Mouse (Mus musculus) gonadal fat pad, adult 2 months (tissue): ENCODE measurements around the gene Ccdc70. TPM values are rescaled to one million over a fixed set of nuclear protein-coding genes. Genes with fewer than 3 reads are reported as not detected.
"Not testable (repeated sequence)": the region's sequence is repeated elsewhere in the genome, so short reads cannot be mapped to it uniquely, and the experiment has no call there.

Experiments
- DNase-seq: peaks from one replicate; pipeline ENCODE4 v3.0.0-alpha.2; 2012; ENCODE audit warnings: low read depth
- polyA plus RNA-seq: library from polyadenylated mRNA; depleted of rRNA; stranded (reverse); fragments of >200 nt; gene quantifications from 2 replicates; pipeline ENCODE4 v1.2.3, GENCODE M21; 2012; rRNA removed

The Ccdc70 gene
- polyA plus RNA-seq = 0.23 TPM in 1 of 2 replicates, not detected in the other

- no peak for DNase-seq
These were observed at the start of gene Ccdc70 for GRCm38 (mm10) chr8:21969475-21969874. Gene Ccdc70, plus strand, starts transcription at chr8:21969775.

- DNase-seq = not testable (repeated sequence)
These were observed 38.8 kb upstream of the Ccdc70 start for GRCm38 (mm10) chr8:21930754-21931153.

GRCm38 (mm10) chr8:21932610-21933009 is 37.0 kb upstream of the Ccdc70 start, which contains the start of gene Defb15:
Gene Defb15, minus strand, starts transcription at chr8:21932710.
- DNase-seq = no peak

GRCm38 (mm10) chr8:21938052-21938451 is 31.5 kb upstream of the Ccdc70 start, which contains the start of gene Defb35:
Gene Defb35, plus strand, starts transcription at chr8:21938352.
- DNase-seq = not testable (repeated sequence)

GRCm38 (mm10) chr8:21946462-21946861 is 23.1 kb upstream of the Ccdc70 start, which contains the start of gene Defb13:
Gene Defb13, plus strand, starts transcription at chr8:21946762.
- DNase-seq = no peak

GRCm38 (mm10) chr8:21947311-21948017 is 22.1 kb upstream of the Ccdc70 start:
- no peak for DNase-seq

GRCm38 (mm10) chr8:21955321-21955720 is 14.3 kb upstream of the Ccdc70 start:
- DNase-seq = no peak

GRCm38 (mm10) chr8:21956336-21956735 is 13.2 kb upstream of the Ccdc70 start:
- DNase-seq = no peak

- no peak for DNase-seq
These were observed 11.2 kb upstream of the Ccdc70 start, which contains the start of gene Fam90a1a for GRCm38 (mm10) chr8:21958414-21958813. Gene Fam90a1a, plus strand, starts transcription at chr8:21958714.

- DNase-seq = peak; percentile 77
These were observed 2.9 kb upstream of the Ccdc70 start for GRCm38 (mm10) chr8:21966646-21967045.

GRCm38 (mm10) chr8:21978193-21978592 is 8.6 kb downstream of the Ccdc70 start:
- DNase-seq = no peak

- DNase-seq = no peak
These were observed 12.2 kb downstream of the Ccdc70 start for GRCm38 (mm10) chr8:21981664-21982337.

GRCm38 (mm10) chr8:21992184-21992583 is 22.6 kb downstream of the Ccdc70 start:
- DNase-seq = no peak

GRCm38 (mm10) chr8:21995181-21995580 is 25.6 kb downstream of the Ccdc70 start:
- DNase-seq = no peak

- no peak for DNase-seq
These were observed 35.4 kb downstream of the Ccdc70 start for GRCm38 (mm10) chr8:22004750-22005522.

GRCm38 (mm10) chr8:22006423-22006822 is 36.8 kb downstream of the Ccdc70 start:
- no peak for DNase-seq

- DNase-seq = no peak
These were observed 39.8 kb downstream of the Ccdc70 start for GRCm38 (mm10) chr8:22009403-22009802.

- no peak for DNase-seq
These were observed 43.6 kb downstream of the Ccdc70 start for GRCm38 (mm10) chr8:22013034-22013707.

GRCm38 (mm10) chr8:22017731-22018130 is 48.2 kb downstream of the Ccdc70 start:
- DNase-seq = no peak

GRCm38 (mm10) chr8:22019498-22019897 is 49.9 kb downstream of the Ccdc70 start:
- no peak for DNase-seq

- no peak for DNase-seq
These were observed 52.7 kb downstream of the Ccdc70 start for GRCm38 (mm10) chr8:22022244-22022643.
